Mouse (Mus musculus): ENCODE data around the gene Zfp985. TPM values are rescaled to one million over a fixed set of nuclear protein-coding genes. Genes with fewer than 3 reads are reported as not detected.
"Not testable (repeated sequence)": the region's sequence is repeated elsewhere in the genome, so short reads cannot be mapped to it uniquely, and the experiment has no call there.

Zfp985 gene
- polyA plus RNA-seq (2012; rRNA removed) = 0.03 and 0.09 TPM in 2 replicates
- polyA plus RNA-seq (2014; fragmentation: Nextera tagmentation; extraction: Ambion mirVana) = 0.21 and 0.25 TPM in 2 replicates

- peaks cover 12% of the 10 kb centered on the region; the same call in 1 of the 2 replicates for H3K9me3 ChIP-seq (ENCODE audit: control insufficient read depth, low read length)
- H3K36me3 ChIP-seq (ENCODE audit: control insufficient read depth, insufficient read depth, low read length); H3K27ac ChIP-seq (replicated peaks; ENCODE audit: low read depth, low read length); DNase-seq (ENCODE audit: low spot score); H3K4me2 ChIP-seq (replicated peaks; ENCODE audit: low read depth, low read length, severe bottlenecking); H3K27me3 ChIP-seq (ENCODE audit: control insufficient read depth, insufficient read depth, low read length); H3K9ac ChIP-seq (ENCODE audit: low read depth, low read length, severe bottlenecking); H3K4me3 ChIP-seq (replicated peaks; ENCODE audit: low read length); H3K4me1 ChIP-seq (ENCODE audit: control insufficient read depth, insufficient read depth, low read length); ATAC-seq (ENCODE audit: low FRiP score, low read depth): not testable (repeated sequence)
- WGBS = 78% methylated on average over 5 of the region's 5 CpGs
Measured at GRCm38 (mm10) chr4:147553071-147553470, at the start of gene Zfp985. Gene Zfp985 (plus strand): TSS chr4:147553277.

DNA sequence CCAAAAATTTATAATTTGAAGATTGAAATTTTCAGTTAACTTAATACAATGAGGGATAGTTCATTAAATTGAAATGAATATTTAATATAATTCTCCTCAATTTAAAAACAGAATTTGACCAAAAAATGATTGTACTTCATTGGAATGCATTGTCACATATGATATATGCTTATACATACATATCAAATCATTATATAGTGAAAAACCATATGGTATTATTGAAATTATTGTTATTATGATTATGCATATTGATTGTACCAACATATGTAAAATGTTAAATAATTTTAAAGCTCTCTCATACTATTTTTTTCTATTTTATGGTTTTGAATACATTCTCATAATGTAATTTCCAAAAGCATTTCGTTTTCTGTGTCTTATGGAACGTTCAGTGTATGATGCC, 43.9 kb upstream of the Zfp985 start:
- DNase-seq (ENCODE audit: low spot score) (no peak), ATAC-seq (ENCODE audit: low FRiP score, low read depth) (no peak)
- TF ChIP-seq POLR2A (IDR thresholded peaks at IDR 0.05; ENCODE audit: borderline replicate concordance, extremely low read depth, insufficient read depth, insufficient read length) = no peak
- H3K27ac ChIP-seq (replicated peaks; ENCODE audit: low read depth, low read length) = no peak overlapping the region
- no peak overlapping the region for H3K4me3 ChIP-seq (replicated peaks; ENCODE audit: low read length)
- H3K27me3 ChIP-seq (ENCODE audit: control insufficient read depth, insufficient read depth, low read length) = no peaks in the 10 kb centered on the region
- no peak overlapping the region for H3K4me2 ChIP-seq (replicated peaks; ENCODE audit: low read depth, low read length, severe bottlenecking)
- H3K9ac ChIP-seq (ENCODE audit: low read depth, low read length, severe bottlenecking) = no peak overlapping the region
- peaks cover 19% of the 10 kb centered on the region for H3K9me3 ChIP-seq (ENCODE audit: control insufficient read depth, low read length)
- H3K36me3 ChIP-seq (ENCODE audit: control insufficient read depth, insufficient read depth, low read length) = no peaks in the 10 kb centered on the region
- no peaks in the 10 kb centered on the region for H3K4me1 ChIP-seq (ENCODE audit: control insufficient read depth, insufficient read depth, low read length)
- WGBS = 86% methylated on average over 2 of the region's 2 CpGs

DNA sequence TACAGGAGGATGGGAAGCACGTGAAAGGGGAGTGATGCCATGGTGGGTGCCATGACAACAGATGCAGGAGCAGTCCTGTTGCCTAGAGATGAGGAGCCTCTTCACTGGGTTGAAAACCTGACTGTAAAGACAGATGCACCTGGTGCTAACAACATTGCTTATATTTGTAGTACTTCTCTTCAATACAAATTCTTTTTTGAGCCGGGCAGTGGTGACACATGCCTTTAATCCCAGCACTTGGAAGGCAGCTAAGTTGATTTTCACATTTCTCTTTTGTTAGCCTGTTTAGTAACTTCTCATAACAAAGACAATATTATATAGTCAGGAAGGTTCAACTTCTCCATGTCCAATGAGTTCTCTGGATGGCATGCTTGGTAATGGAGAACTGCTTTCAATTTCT, 34.1 kb upstream of the Zfp985 start:
- no peak overlapping the region for H3K4me2 ChIP-seq (replicated peaks; ENCODE audit: low read depth, low read length, severe bottlenecking)
- H3K4me1 ChIP-seq (ENCODE audit: control insufficient read depth, insufficient read depth, low read length) = no peaks in the 10 kb centered on the region
- WGBS = 70% methylated on average over 2 of the region's 2 CpGs
- H3K4me3 ChIP-seq (replicated peaks; ENCODE audit: low read length) = no peak overlapping the region
- H3K36me3 ChIP-seq (ENCODE audit: control insufficient read depth, insufficient read depth, low read length) = no peaks in the 10 kb centered on the region
- TF ChIP-seq POLR2A (IDR thresholded peaks at IDR 0.05; ENCODE audit: borderline replicate concordance, extremely low read depth, insufficient read depth, insufficient read length) = no peak
- no peaks in the 10 kb centered on the region for H3K27me3 ChIP-seq (ENCODE audit: control insufficient read depth, insufficient read depth, low read length)
- ATAC-seq (ENCODE audit: low FRiP score, low read depth) = no peak
- no peak overlapping the region for H3K27ac ChIP-seq (replicated peaks; ENCODE audit: low read depth, low read length)
- no peak for DNase-seq (ENCODE audit: low spot score)
- H3K9ac ChIP-seq (ENCODE audit: low read depth, low read length, severe bottlenecking) = no peak overlapping the region
- peaks cover 67% of the 10 kb centered on the region for H3K9me3 ChIP-seq (ENCODE audit: control insufficient read depth, low read length)

GRCm38 (mm10) chr4:147520100-147520499, 33.0 kb upstream of the Zfp985 start:
- Histone ChIP-seq H3K27me3 (ENCODE audit: control insufficient read depth, insufficient read depth, low read length) (no peaks in the 10 kb centered on the region), H3K36me3 (ENCODE audit: control insufficient read depth, insufficient read depth, low read length) (no peaks in the 10 kb centered on the region), H3K27ac (replicated peaks; ENCODE audit: low read depth, low read length) (no peak overlapping the region), H3K4me1 (ENCODE audit: control insufficient read depth, insufficient read depth, low read length) (no peaks in the 10 kb centered on the region), H3K9ac (ENCODE audit: low read depth, low read length, severe bottlenecking) (no peak overlapping the region), H3K4me2 (replicated peaks; ENCODE audit: low read depth, low read length, severe bottlenecking) (no peak overlapping the region), H3K4me3 (replicated peaks; ENCODE audit: low read length) (no peak overlapping the region), H3K9me3 (ENCODE audit: control insufficient read depth, low read length) (peaks cover 75% of the 10 kb centered on the region)
- TF ChIP-seq POLR2A (IDR thresholded peaks at IDR 0.05; ENCODE audit: borderline replicate concordance, extremely low read depth, insufficient read depth, insufficient read length) = no peak
- DNase-seq (ENCODE audit: low spot score) (no peak), ATAC-seq (ENCODE audit: low FRiP score, low read depth) (no peak)

DNA sequence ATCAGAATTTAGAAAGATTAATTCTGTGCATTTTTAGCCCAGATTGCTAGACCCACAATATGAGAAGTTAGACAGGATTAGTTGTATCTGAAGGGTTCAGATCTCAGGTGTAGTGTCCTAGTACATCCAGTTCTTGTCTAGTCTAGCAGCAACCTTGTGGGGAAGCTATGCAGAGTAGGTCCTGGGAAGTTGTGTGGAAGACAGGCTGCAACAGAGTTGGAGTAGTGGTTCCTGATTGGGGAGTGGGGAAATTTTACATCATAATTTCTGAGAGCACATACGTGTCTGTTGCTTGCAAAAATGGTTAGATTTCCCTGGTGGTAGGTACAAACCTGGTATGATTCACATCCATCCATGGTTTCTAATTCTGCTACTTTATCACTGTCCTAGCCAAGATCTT, 28.0 kb upstream of the Zfp985 start:
- H3K27ac ChIP-seq (replicated peaks; ENCODE audit: low read depth, low read length) = no peak overlapping the region
- no peaks in the 10 kb centered on the region for H3K4me1 ChIP-seq (ENCODE audit: control insufficient read depth, insufficient read depth, low read length)
- ATAC-seq (ENCODE audit: low FRiP score, low read depth) (no peak), DNase-seq (ENCODE audit: low spot score) (no peak)
- H3K36me3 ChIP-seq (ENCODE audit: control insufficient read depth, insufficient read depth, low read length) = no peaks in the 10 kb centered on the region
- WGBS = 79% methylated on average over 1 of the region's 1 CpGs
- no peaks in the 10 kb centered on the region for H3K27me3 ChIP-seq (ENCODE audit: control insufficient read depth, insufficient read depth, low read length)
- no peak for TF ChIP-seq POLR2A (IDR thresholded peaks at IDR 0.05; ENCODE audit: borderline replicate concordance, extremely low read depth, insufficient read depth, insufficient read length)
- H3K4me2 ChIP-seq (replicated peaks; ENCODE audit: low read depth, low read length, severe bottlenecking) = no peak overlapping the region
- H3K9me3 ChIP-seq (ENCODE audit: control insufficient read depth, low read length) = peaks cover 53% of the 10 kb centered on the region
- no peak overlapping the region for H3K4me3 ChIP-seq (replicated peaks; ENCODE audit: low read length)
- no peak overlapping the region for H3K9ac ChIP-seq (ENCODE audit: low read depth, low read length, severe bottlenecking)

GRCm38 (mm10) chr4:147530366-147530765, 22.7 kb upstream of the Zfp985 start:
- Histone ChIP-seq H3K9ac (ENCODE audit: low read depth, low read length, severe bottlenecking) (no peak overlapping the region), H3K4me1 (ENCODE audit: control insufficient read depth, insufficient read depth, low read length) (no peaks in the 10 kb centered on the region), H3K4me2 (replicated peaks; ENCODE audit: low read depth, low read length, severe bottlenecking) (no peak overlapping the region), H3K36me3 (ENCODE audit: control insufficient read depth, insufficient read depth, low read length) (no peaks in the 10 kb centered on the region), H3K27me3 (ENCODE audit: control insufficient read depth, insufficient read depth, low read length) (no peaks in the 10 kb centered on the region), H3K27ac (replicated peaks; ENCODE audit: low read depth, low read length) (no peak overlapping the region), H3K4me3 (replicated peaks; ENCODE audit: low read length) (no peak overlapping the region), H3K9me3 (ENCODE audit: control insufficient read depth, low read length) (peaks cover 25% of the 10 kb centered on the region)
- DNase-seq (ENCODE audit: low spot score) (no peak), ATAC-seq (ENCODE audit: low FRiP score, low read depth) (no peak)
- 86% methylated on average over 1 of the region's 1 CpGs for WGBS
- TF ChIP-seq POLR2A (IDR thresholded peaks at IDR 0.05; ENCODE audit: borderline replicate concordance, extremely low read depth, insufficient read depth, insufficient read length) = no peak

- not testable (repeated sequence) for ATAC-seq (ENCODE audit: low FRiP score, low read depth); DNase-seq (ENCODE audit: low spot score); H3K4me2 ChIP-seq (replicated peaks; ENCODE audit: low read depth, low read length, severe bottlenecking); H3K9ac ChIP-seq (ENCODE audit: low read depth, low read length, severe bottlenecking); H3K27ac ChIP-seq (replicated peaks; ENCODE audit: low read depth, low read length); H3K4me3 ChIP-seq (replicated peaks; ENCODE audit: low read length); H3K4me1 ChIP-seq (ENCODE audit: control insufficient read depth, insufficient read depth, low read length); H3K27me3 ChIP-seq (ENCODE audit: control insufficient read depth, insufficient read depth, low read length); H3K36me3 ChIP-seq (ENCODE audit: control insufficient read depth, insufficient read depth, low read length)
- H3K9me3 ChIP-seq (ENCODE audit: control insufficient read depth, low read length) = peaks cover 34% of the 10 kb centered on the region
Measured at GRCm38 (mm10) chr4:147535916-147536315, 17.2 kb upstream of the Zfp985 start.

Data from limb, embryonic 14.5 days (tissue).